Mouse (Mus musculus) E14TG2a.4 (cell line): ENCODE results near the gene Spats2.

Experiments
- CTCF ChIP-seq: conservative IDR thresholded peaks from 2 replicates; pipeline ENCODE4 v1.5.1; 2014; ENCODE audit warnings: low read length
- POU5F1 ChIP-seq: IDR thresholded peaks from 2 replicates; pipeline ENCODE4 v1.6.1; 2014; ENCODE audit warnings: low read length, borderline replicate concordance

DNA sequence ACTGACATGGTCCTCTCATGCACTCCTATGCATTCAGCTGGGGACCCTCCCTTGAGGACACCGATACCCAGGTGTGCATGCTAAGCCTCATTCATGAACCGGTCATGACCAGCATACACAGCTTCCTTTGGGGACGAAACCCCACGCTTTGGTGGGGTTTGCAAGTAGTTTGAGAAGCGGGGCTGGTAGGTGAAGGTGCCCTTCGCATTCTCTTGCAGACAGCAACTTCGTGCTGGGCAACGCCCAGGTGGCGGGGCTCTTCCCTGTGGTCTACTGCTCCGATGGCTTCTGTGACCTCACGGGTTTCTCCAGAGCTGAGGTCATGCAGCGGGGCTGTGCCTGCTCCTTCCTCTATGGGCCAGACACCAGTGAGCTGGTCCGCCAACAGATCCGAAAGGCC, 100.4 kb downstream of the Spats2 start:
- TF ChIP-seq CTCF (no peak), POU5F1 (no peak)
